Mouse (Mus musculus) liver, embryonic 16.5 days (tissue): ENCODE data around the gene Atp5h. TPM values are rescaled to one million over a fixed set of nuclear protein-coding genes. Genes with fewer than 3 reads are reported as not detected.

Experiments
- ATAC-seq: fragments of 200-750 bp; cut with Nextera tagmentation; 2 replicates; pipeline ENCODE4 v1.8.0; 2017; ENCODE audit warnings: low read depth, mild to moderate bottlenecking, moderate number of reproducible peaks, moderate library complexity
- H3K27ac ChIP-seq: fragments of 300-500 bp; sonication (generic); 2 replicates; pipeline ENCODE4 v1.5.1; 2014; ENCODE audit warnings: mild to moderate bottlenecking, low read length
- H3K27me3 ChIP-seq: fragments of 300-500 bp; sonication (generic); 2 replicates; pipeline ENCODE4 v1.6.1; 2014; ENCODE audit warnings: low read depth, low read length, mixed read lengths; ENCODE audit not compliant: control insufficient read depth, insufficient read depth
- H3K36me3 ChIP-seq: fragments of 300-500 bp; sonication (generic); 2 replicates; pipeline ENCODE4 v1.6.1; 2014; ENCODE audit warnings: mild to moderate bottlenecking; ENCODE audit not compliant: control insufficient read depth, insufficient read depth
- H3K4me1 ChIP-seq: fragments of 300-500 bp; sonication (generic); 2 replicates; pipeline ENCODE4 v1.6.1; 2014; ENCODE audit warnings: low read depth, low read length, mixed read lengths; ENCODE audit not compliant: control insufficient read depth
- H3K4me2 ChIP-seq: fragments of 300-500 bp; sonication (generic); 2 replicates; pipeline ENCODE4 v1.6.1; 2014; ENCODE audit warnings: low read depth, low read length, mixed read lengths
- H3K4me3 ChIP-seq: fragments of 300-500 bp; sonication (generic); 2 replicates; pipeline ENCODE4 v1.5.1; 2014; ENCODE audit warnings: low read depth, mild to moderate bottlenecking, low read length
- H3K9ac ChIP-seq: fragments of 300-500 bp; sonication (generic); 2 replicates; pipeline ENCODE4 v1.6.1; 2014; ENCODE audit warnings: low read depth, low read length
- H3K9me3 ChIP-seq: fragments of 300-500 bp; sonication (generic); replicated peaks from 2 replicates; pipeline ENCODE4 v1.6.1; 2016; ENCODE audit warnings: low read length; ENCODE audit not compliant: control insufficient read depth
- WGBS: fragments of 180-500 bp; shearing (Covaris S2); extraction: QIAGEN DNeasy Blood & Tissue Kit; methylation state at CpG from one replicate; pipeline ENCODE4 v1.1.7; 2014; ENCODE audit not compliant: insufficient replicate concordance; 5-methylcytosine and 5-hydroxymethylcytosine counted together
- polyA plus RNA-seq: library from polyadenylated mRNA; unstranded; fragments of >200 nt; fragmentation: Nextera tagmentation; extraction: Ambion mirVana; gene quantifications from 2 replicates; pipeline ENCODE4 v1.2.1, GENCODE M21; 2015

The Atp5h gene
- polyA plus RNA-seq, 1 experiment from 2014 or later = 482 TPM

GRCm38 (mm10) chr11:115420336-115421190 lies 801 bp upstream of the Atp5h start:
- no peaks in the 10 kb centered on the region for H3K27me3 ChIP-seq
- under 1% methylated on average over 45 of the region's 45 CpGs for WGBS
- H3K9ac ChIP-seq = peak overlapping the region; percentile 94
- H3K4me2 ChIP-seq = peak overlapping the region; percentile 96
- peak; percentile 62 for ATAC-seq
- peaks cover 12% of the 10 kb centered on the region for H3K36me3 ChIP-seq
- peaks cover 24% of the 10 kb centered on the region for H3K4me1 ChIP-seq
- H3K27ac ChIP-seq = peak overlapping the region; percentile 82
- no peaks in the 10 kb centered on the region for H3K9me3 ChIP-seq
- H3K4me3 ChIP-seq = peak overlapping the region; percentile 91

GRCm38 (mm10) chr11:115409556-115409955 lies 10.2 kb downstream of the Atp5h start:
- H3K27ac ChIP-seq = no peak overlapping the region
- H3K4me3 ChIP-seq = no peak overlapping the region
- peaks cover 3% of the 10 kb centered on the region; the same call in 1 of the 2 replicates for H3K36me3 ChIP-seq
- ATAC-seq = no peak
- no peak overlapping the region for H3K4me2 ChIP-seq
- H3K4me1 ChIP-seq = peaks cover 19% of the 10 kb centered on the region
- no peak overlapping the region for H3K9ac ChIP-seq
- 73% methylated on average over 7 of the region's 7 CpGs for whole genome bisulfite sequencing
- H3K27me3 ChIP-seq = no peaks in the 10 kb centered on the region
- H3K9me3 ChIP-seq = no peaks in the 10 kb centered on the region

- H3K27ac ChIP-seq = no peak overlapping the region; the same call in 1 of the 2 replicates
- peaks cover 3% of the 10 kb centered on the region; the same call in 1 of the 2 replicates for H3K36me3 ChIP-seq
- no peaks in the 10 kb centered on the region for H3K27me3 ChIP-seq
Measured at GRCm38 (mm10) chr11:115408266-115408920, 11.4 kb downstream of the Atp5h start.

GRCm38 (mm10) chr11:115406858-115407401 lies 12.8 kb downstream of the Atp5h start:
- Histone ChIP-seq H3K27me3 (no peaks in the 10 kb centered on the region), H3K4me1 (peaks cover 21% of the 10 kb centered on the region), H3K27ac (no peak overlapping the region), H3K4me2 (no peak overlapping the region), H3K4me3 (no peak overlapping the region), H3K9ac (no peak overlapping the region), H3K36me3 (peaks cover 3% of the 10 kb centered on the region; the same call in 1 of the 2 replicates), H3K9me3 (no peaks in the 10 kb centered on the region)
- no peak for ATAC-seq
- 79% methylated on average over 17 of the region's 17 CpGs for WGBS

More at GRCm38 (mm10) chr11:115408266-115408920, 11.4 kb downstream of the Atp5h start:
- no peak for ATAC-seq
- peaks cover 23% of the 10 kb centered on the region for H3K4me1 ChIP-seq
- H3K4me3 ChIP-seq = no peak overlapping the region
- H3K9me3 ChIP-seq = no peaks in the 10 kb centered on the region
- 49% methylated on average over 6 of the region's 6 CpGs for WGBS
- H3K4me2 ChIP-seq = no peak overlapping the region
- H3K9ac ChIP-seq = no peak overlapping the region

GRCm38 (mm10) chr11:115405723-115406122 lies 14.0 kb downstream of the Atp5h start:
- Histone ChIP-seq H3K9ac (no peak overlapping the region), H3K27ac (no peak overlapping the region), H3K27me3 (no peaks in the 10 kb centered on the region), H3K4me1 (peaks cover 13% of the 10 kb centered on the region), H3K4me2 (no peak overlapping the region), H3K9me3 (no peaks in the 10 kb centered on the region), H3K4me3 (no peak overlapping the region), H3K36me3 (peaks cover 2% of the 10 kb centered on the region; the same call in 1 of the 2 replicates)
- no peak for ATAC-seq
- 85% methylated on average over 6 of the region's 6 CpGs for WGBS

- 3% methylated on average over 50 of the region's 50 CpGs for WGBS
- ATAC-seq = peak; percentile 90
- no peaks in the 10 kb centered on the region for H3K27me3 ChIP-seq
Measured at GRCm38 (mm10) chr11:115403338-115404124, 16.2 kb downstream of the Atp5h start, which contains the start of gene Mrpl58. TSS of gene Mrpl58 (plus strand) at chr11:115403752.

GRCm38 (mm10) chr11:115400630-115401391 lies 19.0 kb downstream of the Atp5h start:
- H3K27me3 ChIP-seq = no peaks in the 10 kb centered on the region
- H3K9me3 ChIP-seq = no peaks in the 10 kb centered on the region
- H3K4me2 ChIP-seq = no peak overlapping the region
- WGBS = 48% methylated on average over 11 of the region's 11 CpGs
- no peak overlapping the region for H3K4me3 ChIP-seq
- no peaks in the 10 kb centered on the region for H3K36me3 ChIP-seq
- no peak overlapping the region for H3K9ac ChIP-seq
- H3K27ac ChIP-seq = no peak overlapping the region
- ATAC-seq = no peak
- H3K4me1 ChIP-seq = peaks cover 13% of the 10 kb centered on the region

More at GRCm38 (mm10) chr11:115403338-115404124, 16.2 kb downstream of the Atp5h start, which contains the start of gene Mrpl58:
- H3K4me1 ChIP-seq = peaks cover 13% of the 10 kb centered on the region
- peak within 1 kb of the TSS; percentile 75 for H3K27ac ChIP-seq
- peak within 1 kb of the TSS; percentile 89 for H3K4me2 ChIP-seq
- peak within 1 kb of the TSS; percentile 84 for H3K9ac ChIP-seq
- H3K4me3 ChIP-seq = peak within 1 kb of the TSS; percentile 86
- no peaks in the 10 kb centered on the region for H3K36me3 ChIP-seq
- H3K9me3 ChIP-seq = no peaks in the 10 kb centered on the region

GRCm38 (mm10) chr11:115400126-115400525 lies 19.6 kb downstream of the Atp5h start:
- H3K36me3 ChIP-seq = no peaks in the 10 kb centered on the region
- no peak for ATAC-seq
- H3K4me3 ChIP-seq = no peak overlapping the region

More at GRCm38 (mm10) chr11:115400126-115400525, 19.6 kb downstream of the Atp5h start:
- Histone ChIP-seq H3K4me1 (peaks cover 13% of the 10 kb centered on the region), H3K4me2 (no peak overlapping the region), H3K9ac (no peak overlapping the region), H3K27me3 (no peaks in the 10 kb centered on the region), H3K9me3 (no peaks in the 10 kb centered on the region), H3K27ac (no peak overlapping the region)
- WGBS = 66% methylated on average over 3 of the region's 3 CpGs
